Mouse (Mus musculus) forelimb bud, embryonic 11.5 days (tissue): ENCODE data around the gene Gm6526.
"Not testable (repeated sequence)": the region's sequence is repeated elsewhere in the genome, so short reads cannot be mapped to it uniquely, and the experiment has no call there.

Source experiments
- DNase-seq: peaks from one replicate; pipeline ENCODE4 v3.0.0-alpha.2; 2012; ENCODE audit warnings: low read depth, low spot score

Gene Gm6526

DNA sequence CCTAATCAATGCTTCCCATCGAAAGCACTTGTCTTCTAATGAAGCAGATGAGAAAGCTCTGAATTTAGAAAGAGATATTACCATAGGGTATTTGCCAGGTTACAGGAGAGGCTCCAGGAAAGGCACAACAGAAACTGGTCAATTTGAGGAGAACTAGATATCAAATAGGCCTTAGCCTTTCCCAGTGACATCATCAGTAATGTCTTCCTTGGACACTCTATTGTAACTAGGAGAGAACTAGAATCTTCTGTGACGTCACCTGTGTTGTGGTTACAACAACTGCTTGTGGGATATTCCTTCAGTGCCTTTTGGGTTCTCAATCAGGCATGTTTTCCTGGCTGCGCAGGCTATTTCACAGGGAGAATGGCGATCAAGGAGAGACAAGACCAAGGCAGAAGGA lies at the start of gene Gm6526:
Gene Gm6526 (plus strand): TSS at position 301 of the 400 bp plus-strand sequence.
- not testable (repeated sequence) for DNase-seq

DNA sequence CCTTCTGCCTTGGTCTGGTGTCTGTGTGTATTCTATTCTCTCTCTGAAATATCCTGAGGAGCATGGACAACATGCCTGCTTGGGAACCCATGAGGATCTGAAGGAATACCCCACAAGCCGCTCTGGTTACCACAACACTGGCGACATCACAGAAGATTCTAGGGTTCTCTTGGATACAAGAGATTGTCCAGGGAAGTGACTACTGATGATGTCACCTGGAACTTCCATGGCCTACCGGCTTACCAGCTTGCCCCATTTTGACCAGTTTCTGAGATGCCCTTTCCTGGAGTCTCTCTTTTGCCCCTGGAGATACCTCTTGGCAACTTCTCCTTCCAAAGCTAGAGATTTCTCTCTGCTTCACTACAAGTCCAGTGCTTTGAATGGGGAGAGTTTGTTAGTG lies 20.3 kb upstream of the Gm6526 start, which contains the start of gene Gm16506:
Gene Gm16506 (minus strand): TSS at position 101 of the 400 bp plus-strand sequence.
- not testable (repeated sequence) for DNase-seq

DNA sequence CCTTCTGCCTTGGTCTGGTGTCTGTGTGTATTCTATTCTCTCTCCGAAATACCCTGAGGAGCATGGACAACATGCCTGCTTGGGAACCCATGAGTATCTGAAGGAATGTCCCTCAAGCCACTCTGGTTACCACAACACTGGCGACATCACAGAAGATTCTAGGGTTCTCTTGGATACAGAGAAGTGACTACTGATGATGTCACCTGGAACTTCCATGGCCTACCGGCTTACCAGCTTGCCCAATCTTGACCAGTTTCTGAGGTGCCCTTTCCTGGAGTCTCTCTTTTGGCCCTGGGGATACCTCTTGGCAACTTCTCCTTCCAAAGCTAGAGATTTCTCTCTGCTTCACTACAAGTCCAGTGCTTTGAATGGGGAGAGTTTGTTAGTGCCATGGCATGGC lies 37.0 kb downstream of the Gm6526 start, which contains the start of gene Gm8180:
Gene Gm8180 (minus strand): TSS at position 101 of the 400 bp plus-strand sequence.
- not testable (repeated sequence) for DNase-seq

DNA sequence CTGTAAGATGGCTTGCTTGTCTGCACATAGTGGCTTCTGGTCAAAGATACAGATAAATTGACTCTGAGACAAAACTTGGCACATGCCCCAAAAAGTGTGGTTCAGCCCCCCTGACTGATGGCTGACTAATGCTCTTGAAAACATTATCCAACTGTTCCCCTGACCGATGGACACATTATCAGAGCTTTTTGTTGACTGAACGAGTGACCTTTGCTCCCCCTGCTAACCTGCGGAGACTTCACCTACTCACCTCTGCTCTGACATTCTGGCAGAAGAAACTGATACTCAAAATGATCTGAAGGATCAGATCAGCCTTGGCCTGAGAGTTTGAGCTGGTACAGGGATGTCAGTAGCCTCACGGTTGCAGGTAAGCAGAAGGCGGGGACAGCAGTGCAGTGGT lies 46.1 kb downstream of the Gm6526 start:
- DNase-seq = not testable (repeated sequence)

DNA sequence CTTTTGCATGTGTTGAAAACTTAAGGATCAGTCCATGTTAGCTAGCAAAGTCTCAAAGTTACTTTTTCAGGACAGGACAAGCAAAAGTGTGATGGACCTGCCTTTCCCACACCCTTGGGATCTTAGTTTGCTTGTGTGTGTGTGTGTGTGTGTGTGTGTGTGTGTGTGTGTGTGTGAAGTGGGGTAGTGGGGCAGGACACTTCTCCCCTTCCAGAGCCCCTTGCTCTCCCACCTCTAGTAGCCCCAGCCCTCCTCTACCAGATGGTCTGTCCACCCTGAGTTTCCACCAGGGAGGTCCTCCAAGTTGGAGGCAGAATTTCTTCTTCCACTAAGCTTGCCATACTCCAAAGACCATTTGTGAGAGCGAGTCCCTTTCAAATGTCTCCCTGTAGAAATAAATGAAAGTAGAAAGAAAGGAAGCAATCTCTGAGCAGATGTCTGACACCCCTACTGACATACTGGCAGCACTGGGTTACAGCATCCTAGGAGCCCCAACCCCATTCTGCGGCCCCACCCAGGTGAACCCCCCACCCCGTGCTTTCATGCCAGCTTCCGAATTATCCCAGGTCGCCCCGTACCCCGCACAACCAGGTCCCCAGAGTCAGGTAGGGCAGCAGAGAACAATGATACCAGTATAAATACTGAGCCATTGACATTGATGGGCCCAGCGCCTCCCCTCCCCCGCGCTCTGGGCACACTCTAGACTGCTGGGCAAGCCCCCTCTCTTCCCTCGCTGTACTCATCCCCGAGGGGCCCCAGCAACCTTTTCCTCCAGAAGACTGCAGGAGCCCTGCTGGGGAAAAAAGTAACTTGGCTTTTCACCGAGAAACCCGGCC lies 48.6 kb downstream of the Gm6526 start:
- no peak for DNase-seq

DNA sequence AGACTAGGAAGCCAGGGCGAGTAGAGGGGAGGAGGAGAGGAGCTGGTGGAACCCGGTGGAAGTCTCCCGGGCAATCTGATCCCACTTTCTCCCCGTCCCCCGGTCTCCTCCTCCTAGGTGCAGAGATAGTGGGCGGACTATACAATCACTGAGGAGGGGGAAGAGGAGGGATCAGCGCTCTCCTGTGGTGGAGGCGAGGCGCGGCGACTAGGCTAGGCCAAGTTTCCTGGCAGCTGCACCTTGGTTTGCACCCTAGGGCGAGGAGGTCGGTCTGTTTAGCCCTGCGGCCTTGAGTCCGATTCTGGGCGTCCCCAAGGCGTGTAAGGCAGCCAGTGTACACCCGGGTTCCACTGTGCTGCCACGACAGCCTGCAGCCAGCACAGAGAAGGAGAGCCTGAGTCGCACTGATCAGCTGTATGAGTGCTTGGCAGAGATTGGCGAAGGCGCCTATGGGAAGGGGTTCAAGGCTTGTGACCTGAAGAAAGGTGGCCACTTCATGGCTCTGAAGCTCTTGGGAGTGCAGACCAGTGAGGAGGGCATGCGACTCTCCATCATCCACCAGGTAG lies 49.3 kb downstream of the Gm6526 start:
- not testable (repeated sequence) for DNase-seq

GRCm38 (mm10) chr14:43804435-43804834 lies 56.8 kb downstream of the Gm6526 start:
- DNase-seq = not testable (repeated sequence)
